Mouse (Mus musculus): Measurements from ENCODE around the gene Rab8b.

DNA sequence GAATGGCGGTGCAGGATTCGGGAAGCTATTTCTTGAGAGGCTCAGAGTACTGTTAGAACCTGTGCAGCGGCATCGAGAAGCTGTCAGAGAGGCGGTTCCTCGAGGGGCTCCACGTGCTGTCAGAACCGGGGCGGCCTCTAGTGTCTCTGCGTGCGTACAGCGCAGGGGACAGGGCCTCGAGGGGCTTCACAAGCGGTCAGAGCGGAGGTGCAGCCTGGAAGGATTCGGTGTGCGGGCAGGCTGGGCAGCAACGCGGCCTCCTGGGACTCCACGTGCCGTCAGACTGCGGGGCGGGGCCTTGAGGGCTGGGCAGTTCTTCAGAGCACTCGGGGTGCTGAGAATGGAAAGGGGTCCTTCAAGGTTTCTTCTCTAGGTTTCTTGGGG is 84.4 kb downstream of the Rab8b start:
- TF ChIP-seq POLR2A (IDR thresholded peaks at IDR 0.05; ENCODE audit: low read depth, low read length) (no peak), CTCF (IDR thresholded peaks at IDR 0.05; ENCODE audit: extremely low read depth, insufficient read length, insufficient replicate concordance, low read depth, low read length) (no peak)
